Mouse (Mus musculus): ENCODE results near the gene Ifna16. TPM values are rescaled to one million over a fixed set of nuclear protein-coding genes. Genes with fewer than 3 reads are reported as not detected.

Ifna16 gene
- total RNA-seq (2023) = not detected

GRCm38 (mm10) chr4:88676824-88677223 lies at the start of gene Ifna16:
Gene Ifna16 (minus strand): TSS chr4:88676924.

GRCm38 (mm10) chr4:88721791-88722721 lies 45.3 kb upstream of the Ifna16 start, which contains the start of the genes Gm26566 and Klhl9:
Gene Gm26566 (plus strand): TSS chr4:88721805.
Gene Klhl9 (minus strand): TSS chr4:88722465.

DNA sequence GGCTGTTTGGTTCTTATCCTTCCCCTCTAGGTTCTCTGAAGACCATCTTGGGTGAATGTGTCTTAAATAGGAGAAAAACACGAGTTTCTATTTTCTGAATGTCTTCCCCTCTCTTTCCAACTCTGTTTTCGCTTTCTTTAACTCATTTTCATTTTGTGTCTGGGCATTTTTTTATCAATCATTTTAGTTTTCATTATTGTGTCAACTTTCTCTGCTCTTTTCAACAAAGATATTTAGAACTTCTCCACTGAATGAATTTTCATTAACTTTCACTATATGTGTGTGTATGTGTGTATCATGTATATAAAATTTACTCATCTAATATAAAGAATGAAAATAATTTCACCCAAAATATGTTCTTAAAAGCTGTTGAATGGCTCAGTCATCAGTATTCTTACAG lies 14.5 kb upstream of the Ifna16 start, which contains the start of gene Ifnab:
Ifnab (minus strand) TSS at position 101 of the 400 bp plus-strand sequence.

GRCm38 (mm10) chr4:88683812-88684211 lies 7.1 kb upstream of the Ifna16 start, which contains the start of gene Ifna2:
Gene Ifna2 (minus strand): TSS chr4:88683912.

GRCm38 (mm10) chr4:88644359-88644758 lies 32.4 kb downstream of the Ifna16 start, which contains the start of gene Ifna13:
Gene Ifna13 (minus strand): TSS chr4:88644459.

DNA sequence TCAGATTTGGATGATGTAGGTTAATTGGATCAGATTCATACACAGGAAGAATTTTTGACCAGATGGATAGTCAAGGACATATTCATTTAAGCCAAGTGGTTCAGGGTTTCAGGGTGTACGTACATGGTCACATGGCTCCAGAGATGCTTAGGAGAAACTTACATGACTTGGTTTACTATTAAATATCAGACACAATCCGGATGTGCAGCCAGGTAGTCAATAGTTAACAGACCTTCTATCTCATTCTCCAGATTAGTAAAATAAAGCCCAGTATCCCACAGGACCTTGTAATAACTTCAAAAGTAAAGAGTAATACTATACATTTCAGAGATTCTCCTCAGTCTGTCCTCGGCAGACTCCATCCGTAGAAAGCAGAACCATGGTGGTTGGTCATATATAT lies 42.4 kb downstream of the Ifna16 start, which contains the start of gene C87499:
C87499 (minus strand) TSS at position 101 of the 400 bp plus-strand sequence.

Other genes starting within 250 kb of the Ifna16 start
- gene Hacd4, start 238.0 kb downstream of the Ifna16 start, total RNA-seq (2023) = 10 to 100 TPM; 91.3 to 98.5 TPM
- not detected for gene Ifnb1, start 154.2 kb downstream of the Ifna16 start, total RNA-seq (2023)
- not detected for gene Ifna15, start 118.7 kb downstream of the Ifna16 start, total RNA-seq (2023)
- gene Ifna14, start 105.1 kb downstream of the Ifna16 start, total RNA-seq (2023) = not detected
- gene Ifna9, start 84.5 kb downstream of the Ifna16 start, total RNA-seq (2023) = not detected
- gene Ifna12, start 73.5 kb downstream of the Ifna16 start, total RNA-seq (2023) = not detected
- gene C87499, start 42.5 kb downstream of the Ifna16 start, total RNA-seq (2023) = not detected
- gene Ifna13, start 32.5 kb downstream of the Ifna16 start, total RNA-seq (2023) = not detected
- gene Ifna2, start 7.0 kb upstream of the Ifna16 start, total RNA-seq (2023) = not detected
- gene Ifnab, start 14.4 kb upstream of the Ifna16 start, total RNA-seq (2023) = not detected
- gene Gm26566, start 44.9 kb upstream of the Ifna16 start, total RNA-seq (2023) = under 1 TPM; 0.37 to 0.58 TPM
- 10 to 100 TPM; 49.2 to 57.1 TPM for gene Klhl9, start 45.5 kb upstream of the Ifna16 start, total RNA-seq (2023)
- gene Gm13271, start 77.9 kb upstream of the Ifna16 start, total RNA-seq (2023) = not detected
- gene Gm13283, start 83.2 kb upstream of the Ifna16 start, total RNA-seq (2023) = not detected
- gene Gm13290, start 96.9 kb upstream of the Ifna16 start, total RNA-seq (2023) = under 1 TPM in 1 of 2 experiments, not detected in 1; 0.38 TPM
- gene Gm13289, start 100.0 kb upstream of the Ifna16 start, total RNA-seq (2023) = not detected
- gene Gm13272, start 102.9 kb upstream of the Ifna16 start, total RNA-seq (2023) = not detected
- not detected for gene Ifnz, start 105.2 kb upstream of the Ifna16 start, total RNA-seq (2023)
- not detected for gene Gm13276, start 108.8 kb upstream of the Ifna16 start, total RNA-seq (2023)
- gene Gm13277, start 111.7 kb upstream of the Ifna16 start, total RNA-seq (2023) = not detected
- gene Gm13278, start 114.6 kb upstream of the Ifna16 start, total RNA-seq (2023) = not detected
- gene Gm13275, start 117.6 kb upstream of the Ifna16 start, total RNA-seq (2023) = not detected
- gene Gm13279, start 120.5 kb upstream of the Ifna16 start, total RNA-seq (2023) = not detected
- under 1 TPM in 1 of 2 experiments, not detected in 1; 0.36 TPM for gene Gm13285, start 122.7 kb upstream of the Ifna16 start, total RNA-seq (2023)
- gene Gm13287, start 126.3 kb upstream of the Ifna16 start, total RNA-seq (2023) = not detected
- not detected for gene Gm13288, start 128.6 kb upstream of the Ifna16 start, total RNA-seq (2023)
- not detected for gene Ifna7, start 139.3 kb upstream of the Ifna16 start, total RNA-seq (2023)
- not detected for gene Ifna11, start 143.0 kb upstream of the Ifna16 start, total RNA-seq (2023)
- not detected for gene Ifna6, start 150.5 kb upstream of the Ifna16 start, total RNA-seq (2023)
- gene Ifna5, start 158.6 kb upstream of the Ifna16 start, total RNA-seq (2023) = not detected
- gene Ifna4, start 164.9 kb upstream of the Ifna16 start, total RNA-seq (2023) = not detected
- not detected for gene Ifna1, start 173.2 kb upstream of the Ifna16 start, total RNA-seq (2023)
- gene Ifne, start 203.3 kb upstream of the Ifna16 start, total RNA-seq (2023) = not detected

All from neutrophil, adult 59 days (primary cell).